ENCODE assay signal across 13 mouse cellular contexts in genomic region chr17:26658854-26659572, GRCm38 (mm10). TPM values are rescaled to one million over a fixed set of nuclear protein-coding genes. Genes with fewer than 3 reads are reported as not detected.
DNase-seq lines count a peak whose midpoint lies in the region; ATAC-seq and TF ChIP-seq lines count a peak whose summit lies in the region.
"Had no signal": no experiment of that assay in that cellular context is flagged by ENCODE, and none has a peak within 500 bp of the region (broad histone marks: within the 10 kb centered on the region; RNA-seq: fewer than 3 reads in every experiment).

No protein-coding gene starts in this region.

- DNase-seq in embryo, embryonic 10.5 days (ENCODE audit: low spot score): peak; percentile 10
- DNase-seq in embryo, embryonic 9.5 days (ENCODE audit: extremely low spot score): no peak
- DNase-seq in heart, postnatal 0 days (ENCODE audit: low spot score): peak; percentile 44
- DNase-seq in heart, postnatal 25 days (ENCODE audit: low spot score): no peak
- DNase-seq in retina, postnatal 1 day: peak; percentile 52
- DNase-seq in retina, embryonic 14.5 days (ENCODE audit: low spot score): no peak
- DNase-seq in left cerebral cortex, postnatal 36 days (ENCODE audit: low spot score in 2 of 2): no peak
- DNase-seq in layer of hippocampus, adult 9-10 months (ENCODE audit: low spot score): no peak
- DNase-seq: B cell, adult 2 months; right cerebral cortex, postnatal 14 days had no signal

- peaks cover 26% of the 10 kb centered on the region for H3K36me3 ChIP-seq in heart, postnatal 0 days (replicated peaks; ENCODE audit: control insufficient read depth, insufficient read depth, low read length)

- peak overlapping the region; percentile 1; the same call in 1 of the 2 replicates for H3K4me2 ChIP-seq in heart, postnatal 0 days (ENCODE audit: low read depth, low read length)
- H3K4me2 ChIP-seq: liver, embryonic 11.5 days; neural tube, embryonic 15.5 days had no signal

- H3K9ac ChIP-seq in heart, postnatal 0 days (replicated peaks; ENCODE audit: low read depth, low read length): no peak overlapping the region
- H3K9ac ChIP-seq: neural tube, embryonic 15.5 days had no signal

- 17% methylated on average over 19 of the region's 21 CpGs for WGBS in heart, postnatal 0 days

- intact Hi-C loops in heart, postnatal 25 days (cut with DNase I): no loop called here
- intact Hi-C loops in left cerebral cortex, postnatal 36 days (cut with DNase I): no loop called here

- no peak overlapping the region for H3K4me3 ChIP-seq in heart, postnatal 0 days (ENCODE audit: low read depth, low read length)
- H3K4me3 ChIP-seq: neural tube, embryonic 15.5 days had no signal

- TF ChIP-seq CTCF in heart, postnatal 0 days (IDR thresholded peaks at IDR 0.05; ENCODE audit: low read depth): no peak

- TF ChIP-seq EP300 in heart, postnatal 0 days (IDR thresholded peaks at IDR 0.05; ENCODE audit: low read depth): 0 out of 2 replicates have a peak, but pooled peaks have one; percentile 18

- H3K27me3 ChIP-seq in heart, postnatal 0 days (ENCODE audit: control insufficient read depth, insufficient read depth, low read length): no peaks in the 10 kb centered on the region
- H3K27me3 ChIP-seq: neural tube, embryonic 15.5 days had no signal

- H3K4me1 ChIP-seq in heart, postnatal 0 days (ENCODE audit: control insufficient read depth, insufficient read depth): peaks cover 9% of the 10 kb centered on the region

- peak; percentile 47; the same call in 1 of the 2 replicates for ATAC-seq in heart, postnatal 0 days (ENCODE audit: insufficient read depth, low read depth)
- ATAC-seq: inflammation-experienced regulatory T-cells, adult 6 months had no signal

- peak overlapping the region; percentile 11; the same call in 1 of the 2 replicates for H3K27ac ChIP-seq in heart, postnatal 0 days (ENCODE audit: low read depth)
- H3K27ac ChIP-seq: neural tube, embryonic 15.5 days had no signal

- H3K9me3 ChIP-seq in heart, postnatal 0 days (replicated peaks; ENCODE audit: control insufficient read depth, low read length): no peaks in the 10 kb centered on the region
- H3K9me3 ChIP-seq: neural tube, embryonic 15.5 days had no signal

RNA-seq across cellular contexts. Expression of gene Atp6v0e, which starts 4.0 kb away (rescaled TPM):
- total RNA-seq in heart, postnatal 0 days (2014; rRNA removed; ENCODE audit: low replicate concordance): 224 and 298 TPM in 2 replicates
- polyA plus RNA-seq in heart, postnatal 0 days (2015; fragmentation: Nextera tagmentation; extraction: Ambion mirVana): 206 and 223 TPM in 2 replicates
- total RNA-seq in heart, postnatal 25 days (2021): 10 to 100 TPM; 64.5 to 66.4 TPM
- 10 to 100 TPM; 41.3 to 44.1 TPM for total RNA-seq in left cerebral cortex, postnatal 36 days (2021)

RNA-seq across cellular contexts. Expression of gene Crebrf, which starts 56.4 kb away (rescaled TPM):
- 13.6 and 23.8 TPM in 2 replicates for total RNA-seq in heart, postnatal 0 days (2014; rRNA removed; ENCODE audit: low replicate concordance)
- 11.8 and 17.3 TPM in 2 replicates for polyA plus RNA-seq in heart, postnatal 0 days (2015; fragmentation: Nextera tagmentation; extraction: Ambion mirVana)
- total RNA-seq in heart, postnatal 25 days (2021): 10 to 100 TPM; 65.4 to 72.4 TPM
- total RNA-seq in left cerebral cortex, postnatal 36 days (2021): 100 to 1,000 TPM; 117 to 118 TPM

Comparison
In these comparisons a context has a peak if more than half of its experiments do, and no peak if none do; other contexts are left out.
1. DNase-seq: peak in embryo, embryonic 10.5 days (single experiment), heart, postnatal 0 days (single experiment) and retina, postnatal 1 day (single experiment); none in embryo, embryonic 9.5 days (single experiment), heart, postnatal 25 days (single experiment), retina, embryonic 14.5 days (single experiment), left cerebral cortex, postnatal 36 days (0 of 2) and layer of hippocampus, adult 9-10 months (single experiment).